Mouse (Mus musculus): ENCODE data around the gene Zkscan3. TPM values are rescaled to one million over a fixed set of nuclear protein-coding genes. Genes with fewer than 3 reads are reported as not detected.

Zkscan3 gene
- polyA plus RNA-seq, 1 experiment from 2014 or later = 87.6 TPM

DNA sequence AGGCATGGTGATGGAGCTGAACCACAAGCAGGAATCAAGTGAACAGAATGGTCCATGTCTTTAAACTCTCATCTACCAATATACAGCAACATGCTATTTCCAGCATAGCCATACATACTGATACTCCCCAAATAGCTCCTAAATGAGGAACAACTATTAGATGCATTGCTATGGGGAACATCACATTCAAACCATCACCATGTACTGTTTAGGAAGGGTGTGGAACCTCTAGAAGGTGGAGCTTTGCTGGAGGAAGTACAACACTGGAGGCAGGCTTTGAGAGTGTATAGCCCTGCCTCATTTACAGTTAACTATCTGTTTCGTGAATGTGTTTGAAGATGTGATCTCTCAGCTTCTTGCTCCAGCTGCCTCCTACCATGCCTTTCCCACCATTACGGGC is 24.8 kb downstream of the Zkscan3 start:
- no peaks in the 10 kb centered on the region for H3K27me3 ChIP-seq (ENCODE audit: poor library complexity, severe bottlenecking)
- 92% methylated on average over 2 of the region's 2 CpGs for WGBS
- H3K36me3 ChIP-seq (replicated peaks) = peaks cover 4% of the 10 kb centered on the region; the same call in 1 of the 2 replicates
- H3K4me3 ChIP-seq = no peak overlapping the region
- no peaks in the 10 kb centered on the region for H3K4me1 ChIP-seq
- no peak for DNase-seq (ENCODE audit: extremely low spot score, low spot score)
- H3K9me3 ChIP-seq = no peaks in the 10 kb centered on the region
- H3K27ac ChIP-seq = no peak overlapping the region

GRCm38 (mm10) chr13:21372700-21373099 is 29.9 kb downstream of the Zkscan3 start:
- Histone ChIP-seq H3K9me3 (no peaks in the 10 kb centered on the region), H3K27ac (no peak overlapping the region), H3K36me3 (replicated peaks) (peaks cover 47% of the 10 kb centered on the region), H3K4me1 (no peaks in the 10 kb centered on the region), H3K27me3 (ENCODE audit: poor library complexity, severe bottlenecking) (no peaks in the 10 kb centered on the region), H3K4me3 (no peak overlapping the region)
- 95% methylated on average over 2 of the region's 2 CpGs for WGBS
- no peak for DNase-seq (ENCODE audit: extremely low spot score, low spot score)

DNA sequence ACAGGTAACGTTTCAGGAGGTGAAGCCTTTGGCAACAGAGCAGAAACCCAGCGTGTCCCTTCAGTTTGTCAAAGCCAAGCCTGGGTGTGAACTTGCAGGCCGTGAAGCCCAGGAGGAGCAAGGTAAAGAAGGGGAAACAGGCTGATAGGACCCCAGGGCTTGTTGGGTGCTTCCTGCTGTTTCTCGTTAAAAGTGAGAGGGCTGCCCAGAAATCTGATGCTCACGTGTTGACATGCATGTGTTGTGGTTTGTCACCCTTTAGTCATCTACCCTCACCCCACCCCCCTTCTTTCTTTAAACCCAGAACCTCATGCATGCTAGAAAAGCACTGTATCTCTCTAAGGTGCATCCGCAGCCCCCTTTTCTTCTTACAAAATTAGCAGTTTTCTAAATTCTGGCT is 35.9 kb downstream of the Zkscan3 start:
- peaks cover 67% of the 10 kb centered on the region for H3K36me3 ChIP-seq (replicated peaks)
- no peaks in the 10 kb centered on the region for H3K27me3 ChIP-seq (ENCODE audit: poor library complexity, severe bottlenecking)
- WGBS = 78% methylated on average over 6 of the region's 6 CpGs
- H3K27ac ChIP-seq = no peak overlapping the region
- peaks cover 22% of the 10 kb centered on the region for H3K4me1 ChIP-seq
- H3K9me3 ChIP-seq = no peaks in the 10 kb centered on the region
- no peak overlapping the region for H3K4me3 ChIP-seq
- DNase-seq (ENCODE audit: extremely low spot score, low spot score) = no peak

DNA sequence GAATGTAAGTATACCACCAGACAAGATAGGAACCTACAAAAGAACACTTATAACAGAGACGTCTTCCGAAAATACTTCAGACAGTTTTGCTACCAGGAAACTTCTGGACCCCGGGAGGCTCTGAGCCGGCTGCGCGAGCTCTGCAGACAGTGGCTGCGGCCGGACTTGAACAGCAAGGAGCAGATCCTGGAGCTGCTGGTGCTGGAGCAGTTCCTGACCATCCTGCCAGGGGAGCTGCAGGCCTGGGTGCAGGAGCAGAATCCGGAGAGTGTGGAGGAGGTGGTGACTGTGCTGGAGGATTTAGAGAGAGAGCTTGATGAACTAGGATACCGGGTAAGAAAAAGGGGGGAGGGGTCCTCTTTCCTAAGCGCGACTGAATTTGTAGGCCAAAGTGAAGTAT is 38.8 kb downstream of the Zkscan3 start:
- H3K4me3 ChIP-seq = peak overlapping the region; percentile 84
- H3K9me3 ChIP-seq = no peaks in the 10 kb centered on the region
- no peaks in the 10 kb centered on the region for H3K27me3 ChIP-seq (ENCODE audit: poor library complexity, severe bottlenecking)
- peaks cover 22% of the 10 kb centered on the region for H3K4me1 ChIP-seq
- no peak overlapping the region for H3K27ac ChIP-seq
- peaks cover 38% of the 10 kb centered on the region for H3K36me3 ChIP-seq (replicated peaks)
- DNase-seq (ENCODE audit: extremely low spot score, low spot score) = peak; percentile 15
- WGBS = 67% methylated on average over 12 of the region's 12 CpGs

DNA sequence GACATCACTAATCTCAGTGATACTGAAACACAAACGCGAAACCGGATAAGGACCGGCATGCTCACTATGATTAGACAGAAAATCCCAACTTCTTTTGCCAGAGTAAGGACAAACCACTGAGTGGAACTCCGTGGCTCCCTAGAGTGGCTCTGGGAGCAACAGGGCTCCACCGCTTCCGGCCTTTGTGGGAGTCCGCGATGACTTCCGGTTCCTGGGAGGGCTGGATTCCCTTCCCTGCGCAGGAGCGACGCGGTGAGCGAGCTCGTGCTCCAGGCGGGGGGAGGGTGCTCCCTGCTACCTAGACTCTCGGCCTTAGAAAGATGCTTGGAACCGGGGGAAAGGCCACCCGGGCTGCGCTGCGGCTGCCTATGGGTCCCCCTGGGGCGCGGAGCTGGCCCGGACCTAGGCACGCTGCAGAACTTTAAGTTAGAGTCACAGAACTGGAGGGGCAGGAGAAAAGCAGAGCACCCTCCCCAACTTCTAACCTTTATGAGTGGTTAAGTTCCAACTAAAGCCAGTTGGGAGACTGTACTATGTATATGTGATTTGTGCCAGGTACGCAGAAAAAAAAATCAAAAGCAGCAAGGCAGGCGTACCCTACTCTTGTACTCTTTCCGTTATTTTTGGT is 39.8 kb downstream of the Zkscan3 start, which contains the start of gene Zscan12:
Zscan12 (plus strand) TSS at position 200 of the 628 bp plus-strand sequence.
- H3K27ac ChIP-seq = peak within 1 kb of the TSS; percentile 96
- 1% methylated on average over 29 of the region's 29 CpGs for WGBS
- no peaks in the 10 kb centered on the region for H3K9me3 ChIP-seq
- no peaks in the 10 kb centered on the region for H3K27me3 ChIP-seq (ENCODE audit: poor library complexity, severe bottlenecking)
- H3K4me1 ChIP-seq = peaks cover 22% of the 10 kb centered on the region
- peak; percentile 91 for DNase-seq (ENCODE audit: extremely low spot score, low spot score)
- peaks cover 28% of the 10 kb centered on the region for H3K36me3 ChIP-seq (replicated peaks)
- peak within 1 kb of the TSS; percentile 84 for H3K4me3 ChIP-seq

- Histone ChIP-seq H3K4me1 (no peaks in the 10 kb centered on the region), H3K9me3 (no peaks in the 10 kb centered on the region), H3K4me3 (no peak overlapping the region), H3K36me3 (replicated peaks) (no peaks in the 10 kb centered on the region), H3K27me3 (ENCODE audit: poor library complexity, severe bottlenecking) (no peaks in the 10 kb centered on the region), H3K27ac (no peak overlapping the region)
- DNase-seq (ENCODE audit: extremely low spot score, low spot score) = no peak
Observed at GRCm38 (mm10) chr13:21350593-21350992, 52.0 kb downstream of the Zkscan3 start.

DNA sequence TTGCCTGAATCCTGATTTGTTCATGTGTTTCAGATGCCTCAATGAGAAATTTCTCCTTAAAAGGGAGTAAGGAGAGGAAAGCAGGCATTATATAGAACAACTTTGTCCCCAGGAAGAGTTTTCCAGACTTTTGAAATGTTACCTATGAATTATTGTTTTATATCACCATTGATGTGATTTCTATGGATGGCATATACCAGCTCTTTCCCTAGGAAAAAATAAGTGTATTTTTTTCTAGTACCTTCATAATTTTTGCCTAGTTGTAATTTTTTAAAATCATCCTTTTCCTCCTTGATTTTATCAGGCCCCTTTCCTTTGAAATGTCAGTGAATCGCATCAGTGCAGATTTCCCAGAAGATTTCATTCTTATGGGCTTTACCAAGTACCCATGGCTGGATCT is 55.9 kb downstream of the Zkscan3 start, which contains the start of gene Olfr1367:
Olfr1367 (plus strand) TSS at position 301 of the 400 bp plus-strand sequence.
- no peak within 1 kb of the TSS for H3K4me3 ChIP-seq
- no peaks in the 10 kb centered on the region for H3K4me1 ChIP-seq
- WGBS = 93% methylated on average over 1 of the region's 1 CpGs
- H3K27me3 ChIP-seq (ENCODE audit: poor library complexity, severe bottlenecking) = no peaks in the 10 kb centered on the region
- H3K36me3 ChIP-seq (replicated peaks) = no peaks in the 10 kb centered on the region
- no peak for DNase-seq (ENCODE audit: extremely low spot score, low spot score)
- no peak within 1 kb of the TSS for H3K27ac ChIP-seq
- no peaks in the 10 kb centered on the region for H3K9me3 ChIP-seq

MicroRNA genes within 50 kb of the gene (microRNA counts, 519-probe panel; counts per million panel counts)
- 2,765 counts per million, percentile 70 among the panel's probes with 10 or more counts for microRNA mmu-miR-1896

Small RNA genes within 50 kb of the gene (microRNA-seq; reads per million reads assigned to microRNA genes)
- gene Mir1896 (not detected), gene Mir6942 (not detected)

Other genes with a start within 250 kb of the Zkscan3 start
- 169 and 173 TPM in 2 replicates for gene Trim27, start 223.3 kb downstream of the Zkscan3 start, polyA plus RNA-seq (2016; fragmentation: Nextera tagmentation; extraction: Ambion mirVana)
- not detected in 2 replicates for gene Gpx5, start 110.0 kb downstream of the Zkscan3 start, polyA plus RNA-seq (2016; fragmentation: Nextera tagmentation; extraction: Ambion mirVana)
- gene Gpx6, start 90.6 kb downstream of the Zkscan3 start, polyA plus RNA-seq (2016; fragmentation: Nextera tagmentation; extraction: Ambion mirVana) = 0.15 and 0.21 TPM in 2 replicates
- not detected in 2 replicates for gene Olfr1367, start 55.8 kb downstream of the Zkscan3 start, polyA plus RNA-seq (2016; fragmentation: Nextera tagmentation; extraction: Ambion mirVana)
- gene Zscan12, start 39.9 kb downstream of the Zkscan3 start, polyA plus RNA-seq (2016; fragmentation: Nextera tagmentation; extraction: Ambion mirVana) = 18.9 and 21.8 TPM in 2 replicates
- gene Pgbd1, start 38.3 kb upstream of the Zkscan3 start, polyA plus RNA-seq (2016; fragmentation: Nextera tagmentation; extraction: Ambion mirVana) = 5.9 and 6.0 TPM in 2 replicates
- 22.8 and 27.7 TPM in 2 replicates for gene Zscan26, start 51.0 kb upstream of the Zkscan3 start, polyA plus RNA-seq (2016; fragmentation: Nextera tagmentation; extraction: Ambion mirVana)
- gene Nkapl, start 65.8 kb upstream of the Zkscan3 start, polyA plus RNA-seq (2016; fragmentation: Nextera tagmentation; extraction: Ambion mirVana) = 2.5 and 3.2 TPM in 2 replicates
- 3.7 and 4.0 TPM in 2 replicates for gene Zkscan4, start 76.2 kb upstream of the Zkscan3 start, polyA plus RNA-seq (2016; fragmentation: Nextera tagmentation; extraction: Ambion mirVana)
- 1.1 TPM in 1 of 2 replicates, not detected in the other for gene Gm10065, start 76.7 kb upstream of the Zkscan3 start, polyA plus RNA-seq (2016; fragmentation: Nextera tagmentation; extraction: Ambion mirVana)
- gene AK157302, start 92.5 kb upstream of the Zkscan3 start, polyA plus RNA-seq (2016; fragmentation: Nextera tagmentation; extraction: Ambion mirVana) = 0.29 and 0.31 TPM in 2 replicates
- gene Gm11273, start 98.7 kb upstream of the Zkscan3 start, polyA plus RNA-seq (2016; fragmentation: Nextera tagmentation; extraction: Ambion mirVana) = 4.7 and 6.9 TPM in 2 replicates
- 7.0 and 9.1 TPM in 2 replicates for gene Zkscan8, start 128.4 kb upstream of the Zkscan3 start, polyA plus RNA-seq (2016; fragmentation: Nextera tagmentation; extraction: Ambion mirVana)
- 0.15 and 0.20 TPM in 2 replicates for gene Olfr1366, start 140.1 kb upstream of the Zkscan3 start, polyA plus RNA-seq (2016; fragmentation: Nextera tagmentation; extraction: Ambion mirVana)
- gene Olfr1535, start 157.1 kb upstream of the Zkscan3 start, polyA plus RNA-seq (2016; fragmentation: Nextera tagmentation; extraction: Ambion mirVana) = not detected in 2 replicates
- not detected in 2 replicates for gene Olfr1364, start 179.0 kb upstream of the Zkscan3 start, polyA plus RNA-seq (2016; fragmentation: Nextera tagmentation; extraction: Ambion mirVana)
- gene Olfr1362, start 211.3 kb upstream of the Zkscan3 start, polyA plus RNA-seq (2016; fragmentation: Nextera tagmentation; extraction: Ambion mirVana) = not detected in 2 replicates
- not detected in 2 replicates for gene Olfr11, start 239.8 kb upstream of the Zkscan3 start, polyA plus RNA-seq (2016; fragmentation: Nextera tagmentation; extraction: Ambion mirVana)